9 mouse cellular contexts compared by ENCODE assay signal in the genomic region with DNA sequence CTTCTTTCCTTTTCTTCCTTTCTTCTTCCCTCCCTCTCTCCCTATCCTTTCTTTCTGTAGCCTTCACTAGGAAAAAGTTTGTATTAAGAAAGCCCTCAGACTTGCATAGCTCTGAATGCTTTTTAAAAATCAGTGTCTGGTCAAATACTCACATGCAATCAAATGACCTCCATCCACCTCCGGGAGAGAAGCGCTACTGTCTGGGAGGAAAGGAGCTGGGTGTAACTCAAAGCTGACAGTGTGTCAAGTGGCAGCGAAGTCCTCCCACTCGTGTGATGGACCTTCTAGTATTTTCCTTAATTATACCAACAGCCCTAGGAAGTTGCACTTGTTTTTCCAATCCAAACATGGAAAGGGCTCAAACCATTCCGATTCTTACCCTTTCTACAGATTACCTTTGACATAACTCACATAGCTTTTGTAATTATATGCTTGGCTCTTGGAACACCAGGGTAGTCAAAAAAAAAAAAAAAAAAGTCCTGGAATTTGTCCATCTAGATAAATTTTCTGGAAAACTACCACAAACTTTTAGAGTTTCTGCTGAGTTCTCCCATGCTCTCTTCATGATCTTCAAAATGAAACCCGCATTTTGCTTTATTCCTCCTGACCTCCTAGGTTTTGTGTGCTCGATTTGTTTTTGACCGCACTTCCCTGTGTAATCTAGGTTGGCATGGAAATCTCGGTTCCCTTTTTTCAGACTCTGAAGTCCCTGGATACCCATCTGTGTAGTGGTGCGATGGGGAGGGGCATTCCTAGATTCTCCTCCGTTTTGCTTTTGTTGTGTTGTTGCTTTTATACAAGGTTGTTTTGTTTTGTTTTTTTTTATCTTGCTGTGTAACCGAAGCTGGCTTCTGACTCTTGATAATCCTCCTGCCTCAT. TPM values are rescaled to one million over a fixed set of nuclear protein-coding genes. Genes with fewer than 3 reads are reported as not detected.
DNase-seq lines count a peak whose midpoint lies in the region; ATAC-seq lines count a peak whose summit lies in the region.
"Had no signal": no experiment of that assay in that cellular context is flagged by ENCODE, and none has a peak within 500 bp of the region (broad histone marks: within the 10 kb centered on the region; RNA-seq: fewer than 3 reads in every experiment).

A gene (minus strand): TSS at position 272 of the 879 bp plus-strand sequence.

- H3K27me3 ChIP-seq in midbrain, embryonic 12.5 days = peaks cover 8% of the 10 kb centered on the region

- intact Hi-C loops in gastrocnemius, postnatal 14 days (cut with DNase I; ENCODE audit: low total_unique reads) = loop anchor here (5.0 kb wide), 1 partner anchor 57 kb away; no protein-coding TSS in a partner anchor

- peak within 1 kb of the TSS; percentile 94 for H3K4me2 ChIP-seq in midbrain, embryonic 12.5 days (replicated peaks)

- peak within 1 kb of the TSS; percentile 60 for H3K27ac ChIP-seq in midbrain, embryonic 12.5 days (replicated peaks)
- H3K27ac ChIP-seq: macrophage had no signal

- peak within 1 kb of the TSS; percentile 84 for H3K9ac ChIP-seq in midbrain, embryonic 12.5 days (replicated peaks)

- peak; percentile 26 for DNase-seq in kidney, postnatal 14 days
- DNase-seq in kidney, adult 11 months = no peak
- DNase-seq in adrenal gland, postnatal 25 days = no peak
- no peak for DNase-seq in gastrocnemius, postnatal 14 days
- DNase-seq in induced T-regulatory cell, adult 2 months (ENCODE audit: low read depth) = peak; percentile 28
- DNase-seq in spleen, postnatal 10 days (ENCODE audit: low spot score in 2 of 2) = no peak

- no peaks in the 10 kb centered on the region for H3K36me3 ChIP-seq in midbrain, embryonic 12.5 days

- H3K9me3 ChIP-seq in midbrain, embryonic 12.5 days = no peaks in the 10 kb centered on the region

- no peak for ATAC-seq in midbrain, embryonic 12.5 days (ENCODE audit: low FRiP score, low read depth)
- ATAC-seq in megakaryocyte progenitor cell, adult 5-6 weeks (replicated peaks; ENCODE audit: poor library complexity) = no peak

- 86% methylated on average over 12 of the region's 12 CpGs for WGBS in midbrain, embryonic 12.5 days

- H3K4me3 ChIP-seq in midbrain, embryonic 12.5 days = peak within 1 kb of the TSS; percentile 77

- H3K4me1 ChIP-seq in midbrain, embryonic 12.5 days = peaks cover 4% of the 10 kb centered on the region; the same call in 1 of the 2 replicates

RNA-seq across cellular contexts. Expression of the gene that starts here (rescaled TPM):
- total RNA-seq in adrenal gland, postnatal 25 days (2021) = 22.6 and 24.6 TPM in 2 replicates
- total RNA-seq in gastrocnemius, postnatal 14 days (2021) = 10 to 100 TPM; 45.5 to 50.0 TPM
- polyA plus RNA-seq in midbrain, embryonic 12.5 days (2016; fragmentation: Nextera tagmentation; extraction: Ambion mirVana) = 11.4 and 12.5 TPM in 2 replicates
- total RNA-seq in megakaryocyte progenitor cell, adult 5-6 weeks (2015) = 2.8 and 4.5 TPM in 2 replicates
- total RNA-seq in megakaryocyte progenitor cell, adult 5-6 weeks (2017) = 4.0 and 8.0 TPM in 2 replicates

Comparison
In these comparisons a context has a peak if more than half of its experiments do, and no peak if none do; other contexts are left out.
1. DNase-seq: peak in kidney, postnatal 14 days (single experiment) and induced T-regulatory cell, adult 2 months (single experiment); none in kidney, adult 11 months (single experiment), adrenal gland, postnatal 25 days (single experiment), gastrocnemius, postnatal 14 days (single experiment) and spleen, postnatal 10 days (0 of 2).